Mouse (Mus musculus) forelimb bud, embryonic 11.5 days (tissue): ENCODE measurements around the gene Cacul1.

Experiments used
- DNase-seq: peaks from one replicate; pipeline ENCODE4 v3.0.0-alpha.2; 2012; ENCODE audit warnings: low read depth, low spot score

Cacul1 gene

GRCm38 (mm10) chr19:60530171-60530570 is 50.7 kb downstream of the Cacul1 start:
- no peak for DNase-seq

- no peak for DNase-seq
These were observed 51.5 kb downstream of the Cacul1 start for GRCm38 (mm10) chr19:60529302-60529701.

- no peak for DNase-seq
These were observed 52.2 kb downstream of the Cacul1 start for GRCm38 (mm10) chr19:60528602-60529001.

- DNase-seq, result no peak
These were observed 53.9 kb downstream of the Cacul1 start for GRCm38 (mm10) chr19:60526876-60527275.

- no peak for DNase-seq
These were observed 55.7 kb downstream of the Cacul1 start for GRCm38 (mm10) chr19:60525086-60525485.

GRCm38 (mm10) chr19:60524678-60525077 is 56.1 kb downstream of the Cacul1 start:
- DNase-seq, result no peak

GRCm38 (mm10) chr19:60520131-60520530 is 60.7 kb downstream of the Cacul1 start:
- no peak for DNase-seq

GRCm38 (mm10) chr19:60515064-60515463 is 65.8 kb downstream of the Cacul1 start:
- no peak for DNase-seq

GRCm38 (mm10) chr19:60513431-60513830 is 67.4 kb downstream of the Cacul1 start:
- DNase-seq, result no peak

GRCm38 (mm10) chr19:60500209-60500608 is 80.6 kb downstream of the Cacul1 start:
- DNase-seq, result no peak

- no peak for DNase-seq
These were observed 83.7 kb downstream of the Cacul1 start for GRCm38 (mm10) chr19:60497171-60497570.

- DNase-seq, result no peak
These were observed 85.1 kb downstream of the Cacul1 start for GRCm38 (mm10) chr19:60495772-60496171.

GRCm38 (mm10) chr19:60489566-60489965 is 91.3 kb downstream of the Cacul1 start:
- DNase-seq, result no peak

- no peak for DNase-seq
These were observed 95.6 kb downstream of the Cacul1 start for GRCm38 (mm10) chr19:60485261-60485660.

- DNase-seq, result no peak
These were observed 102.0 kb downstream of the Cacul1 start for GRCm38 (mm10) chr19:60478859-60479258.

- DNase-seq, result no peak
These were observed 103.0 kb downstream of the Cacul1 start for GRCm38 (mm10) chr19:60477788-60478187.
